Mouse (Mus musculus) kidney, adult 2 months (tissue): ENCODE measurements around the gene Gm49776. TPM values are rescaled to one million over a fixed set of nuclear protein-coding genes. Genes with fewer than 3 reads are reported as not detected.

Experiments
- DNase-seq: peaks from one replicate; pipeline ENCODE4 v3.0.0; 2021
- H3K27ac ChIP-seq: fragments of 200-500 bp; 2 replicates; pipeline ENCODE4 v1.5.1; 2012; ENCODE audit warnings: low read depth, low read length, control low read depth, inconsistent platforms; ENCODE audit not compliant: insufficient read depth
- H3K27me3 ChIP-seq: fragments of 200-500 bp; replicated peaks from 2 replicates; pipeline ENCODE4 v1.6.1; 2012; ENCODE audit warnings: mild to moderate bottlenecking, moderate library complexity, low read length, inconsistent platforms; ENCODE audit not compliant: control insufficient read depth, insufficient read depth
- H3K36me3 ChIP-seq: fragments of 200-500 bp; 2 replicates; pipeline ENCODE4 v1.6.1; 2012; ENCODE audit warnings: mild to moderate bottlenecking, moderate library complexity, low read length, inconsistent platforms; ENCODE audit not compliant: control insufficient read depth, insufficient read depth
- H3K4me1 ChIP-seq: fragments of 200-500 bp; 2 replicates; pipeline ENCODE4 v1.6.1; 2011; ENCODE audit warnings: low read length; ENCODE audit not compliant: control insufficient read depth, insufficient read depth
- H3K4me3 ChIP-seq: fragments of 200-500 bp; 2 replicates; pipeline ENCODE4 v1.5.1; 2011; ENCODE audit warnings: mild to moderate bottlenecking, low read depth, low read length, control low read depth; ENCODE audit not compliant: insufficient read depth
- CTCF ChIP-seq: fragments of 200-500 bp; conservative IDR thresholded peaks from 2 replicates; pipeline ENCODE4 v1.5.1; 2011; ENCODE audit warnings: low read depth, mild to moderate bottlenecking, control low read depth, low read length, moderate library complexity, mixed read lengths; ENCODE audit not compliant: insufficient read depth, insufficient read length
- POLR2A ChIP-seq: fragments of 200-500 bp; IDR thresholded peaks from one replicate; pipeline ENCODE4 v1.6.1; 2011; ENCODE audit warnings: low read depth, low read length, control low read depth
- WGBS: fragments of 180-500 bp; shearing (Covaris S2); methylation state at CpG from one replicate; pipeline ENCODE4 v1.1.7; 2018; 5-methylcytosine and 5-hydroxymethylcytosine counted together
- polyA plus RNA-seq: library from polyadenylated mRNA; depleted of rRNA; stranded (reverse); fragments of >200 nt; gene quantifications from 2 replicates; pipeline ENCODE4 v1.2.3, GENCODE M21; 2012

Gene Gm49776
- polyA plus RNA-seq, 1 experiment = not detected

GRCm38 (mm10) chr16:18218580-18218996 lies 39.5 kb downstream of the Gm49776 start:
- H3K4me1 ChIP-seq = no peaks in the 10 kb centered on the region
- H3K4me3 ChIP-seq = no peak overlapping the region
- no peak for DNase-seq
- 80% methylated on average over 9 of the region's 9 CpGs for WGBS
- no peaks in the 10 kb centered on the region for H3K27me3 ChIP-seq
- no peak overlapping the region for H3K27ac ChIP-seq
- TF ChIP-seq POLR2A (no peak), CTCF (no peak)
- H3K36me3 ChIP-seq = no peaks in the 10 kb centered on the region

- Histone ChIP-seq H3K4me1 (no peaks in the 10 kb centered on the region), H3K4me3 (no peak within 1 kb of the TSS), H3K27me3 (no peaks in the 10 kb centered on the region), H3K36me3 (no peaks in the 10 kb centered on the region), H3K27ac (no peak within 1 kb of the TSS)
- DNase-seq = no peak
- WGBS = 89% methylated on average over 4 of the region's 4 CpGs
- TF ChIP-seq CTCF = no peak
- TF ChIP-seq POLR2A = no peak
These were observed 40.5 kb downstream of the Gm49776 start, which contains the start of gene Ccdc188 for GRCm38 (mm10) chr16:18217579-18217978. TSS of gene Ccdc188 (plus strand) at chr16:18217879.

GRCm38 (mm10) chr16:18214858-18215257 lies 43.3 kb downstream of the Gm49776 start:
- no peak for DNase-seq
- H3K27me3 ChIP-seq = no peaks in the 10 kb centered on the region
- no peak overlapping the region for H3K27ac ChIP-seq
- no peak overlapping the region for H3K4me3 ChIP-seq
- TF ChIP-seq POLR2A = no peak
- no peak for TF ChIP-seq CTCF
- H3K4me1 ChIP-seq = no peaks in the 10 kb centered on the region
- WGBS = 82% methylated on average over 7 of the region's 7 CpGs
- no peaks in the 10 kb centered on the region for H3K36me3 ChIP-seq

DNA sequence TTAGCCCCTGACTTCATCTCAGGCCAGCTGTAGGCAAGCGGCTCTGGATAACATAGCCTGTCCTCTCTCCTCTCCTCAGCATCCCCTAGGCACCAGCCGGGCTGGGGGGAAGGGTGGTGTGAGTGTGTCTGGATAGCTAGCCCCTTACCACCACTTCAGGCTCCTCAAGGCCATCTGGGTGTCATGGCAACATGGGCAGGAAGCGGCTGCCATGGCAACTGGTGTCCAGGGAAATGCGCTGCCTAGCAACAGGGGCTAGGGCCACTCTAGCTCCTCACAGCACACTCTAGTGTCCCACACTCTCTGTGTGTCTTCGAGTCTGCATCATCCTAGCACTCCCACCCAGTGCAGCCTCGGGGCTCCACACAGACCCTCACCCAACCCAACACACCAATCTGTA lies 44.4 kb downstream of the Gm49776 start:
- Histone ChIP-seq H3K4me1 (no peaks in the 10 kb centered on the region), H3K27ac (no peak overlapping the region), H3K36me3 (no peaks in the 10 kb centered on the region), H3K4me3 (no peak overlapping the region), H3K27me3 (no peaks in the 10 kb centered on the region)
- 48% methylated on average over 6 of the region's 6 CpGs for whole genome bisulfite sequencing
- TF ChIP-seq CTCF (no peak), POLR2A (no peak)
- no peak for DNase-seq

GRCm38 (mm10) chr16:18211417-18212171 lies 46.5 kb downstream of the Gm49776 start:
- Histone ChIP-seq H3K4me3 (no peak overlapping the region), H3K27ac (no peak overlapping the region), H3K27me3 (no peaks in the 10 kb centered on the region), H3K36me3 (no peaks in the 10 kb centered on the region), H3K4me1 (no peaks in the 10 kb centered on the region)
- peak; percentile 81 for DNase-seq
- 43% methylated on average over 10 of the region's 10 CpGs for WGBS
- TF ChIP-seq POLR2A = no peak
- TF ChIP-seq CTCF = peak; percentile 95

- Histone ChIP-seq H3K4me1 (no peaks in the 10 kb centered on the region), H3K4me3 (no peak overlapping the region), H3K27me3 (no peaks in the 10 kb centered on the region), H3K36me3 (no peaks in the 10 kb centered on the region), H3K27ac (no peak overlapping the region)
- peak; percentile 61 for DNase-seq
- TF ChIP-seq CTCF = peak; percentile 83
- no peak for TF ChIP-seq POLR2A
- WGBS = 19% methylated on average over 8 of the region's 8 CpGs
These were observed 47.3 kb downstream of the Gm49776 start for GRCm38 (mm10) chr16:18210701-18211416.

DNA sequence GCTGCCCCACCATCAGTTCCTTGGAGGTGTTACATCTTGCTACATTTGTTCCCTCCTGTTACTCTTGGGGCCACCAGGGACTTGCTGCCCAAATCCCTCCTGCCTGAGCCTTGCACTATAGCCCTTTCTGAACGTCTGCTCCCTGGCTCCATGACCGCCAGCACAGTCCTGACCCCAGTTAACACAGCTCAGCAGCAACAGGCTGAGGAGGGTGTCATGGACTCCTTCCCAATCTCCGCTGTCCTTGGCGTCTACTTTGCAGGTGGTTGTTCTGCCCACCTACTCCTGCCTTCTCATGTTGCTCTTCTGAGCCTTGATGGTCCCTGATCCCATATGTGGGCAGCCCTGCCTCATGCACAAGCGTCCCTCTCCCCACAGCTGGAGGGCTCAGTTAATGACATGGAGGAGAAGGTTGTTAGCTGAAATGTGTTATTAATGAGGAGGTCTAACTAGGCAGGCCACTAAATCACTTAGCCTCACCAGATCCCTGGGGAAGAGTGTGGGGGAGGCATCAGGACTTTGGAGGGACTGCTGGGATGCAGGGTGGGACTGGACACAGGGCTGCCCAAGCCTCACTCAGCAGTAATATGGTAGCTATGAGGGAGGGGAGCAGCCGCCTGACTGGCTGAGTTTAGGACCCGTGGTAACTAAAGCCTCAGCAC lies 54.6 kb downstream of the Gm49776 start:
- DNase-seq = no peak
- 46% methylated on average over 7 of the region's 7 CpGs for WGBS
- Histone ChIP-seq H3K4me1 (no peaks in the 10 kb centered on the region), H3K4me3 (no peak overlapping the region), H3K27me3 (no peaks in the 10 kb centered on the region), H3K36me3 (no peaks in the 10 kb centered on the region), H3K27ac (no peak overlapping the region)
- TF ChIP-seq CTCF (no peak), POLR2A (no peak)
